Mouse (Mus musculus) embryonic fibroblast, embryonic 13.5 days (primary cell): ENCODE results near the gene Tln2.

Experiments used
- CTCF ChIP-seq: IDR thresholded peaks from 2 replicates; pipeline ENCODE4 v1.5.1; 2011; ENCODE audit warnings: mild to moderate bottlenecking, control low read depth, low read length, moderate library complexity, borderline replicate concordance; ENCODE audit not compliant: insufficient read depth
- POLR2A ChIP-seq: IDR thresholded peaks from 2 replicates; pipeline ENCODE4 v1.6.1; 2011; ENCODE audit warnings: low read depth, mild to moderate bottlenecking, control low read depth, low read length, moderate library complexity

- no peak for TF ChIP-seq CTCF
- no peak for TF ChIP-seq POLR2A
These were observed 13.7 kb downstream of the Tln2 start for GRCm38 (mm10) chr9:67545794-67546193.
